Mouse (Mus musculus) hindbrain, embryonic 16.5 days (tissue): ENCODE measurements at regions not wholly inside any gene's neighbourhood (a gene's known extent, or its start where the extent isn't known, plus 50 kb on each side); places are given as distances from the start of the nearest gene placed in this dataset.
A peak's percentile ranks its signal among the peaks of the same experiment; 100 is the strongest.

ENCODE experiments used
- ATAC-seq: fragments of 200-750 bp; cut with Nextera tagmentation; 2 replicates; pipeline ENCODE4 v1.8.0; 2017; ENCODE audit warnings: moderate TSS enrichment, moderate library complexity
- H3K27ac ChIP-seq: fragments of 300-500 bp; sonication (generic); 2 replicates; pipeline ENCODE4 v1.5.1; 2014; ENCODE audit warnings: low read depth, mild to moderate bottlenecking, control low read depth, low read length, moderate library complexity
- H3K27me3 ChIP-seq: fragments of 300-500 bp; sonication (generic); replicated peaks from 2 replicates; pipeline ENCODE4 v1.6.1; 2014; ENCODE audit warnings: low read length; ENCODE audit not compliant: control insufficient read depth, insufficient read depth
- H3K36me3 ChIP-seq: fragments of 300-500 bp; sonication (generic); 2 replicates; pipeline ENCODE4 v1.6.1; 2014; ENCODE audit warnings: mild to moderate bottlenecking, low read length, moderate library complexity, mixed read lengths; ENCODE audit not compliant: control insufficient read depth, insufficient read depth
- H3K4me1 ChIP-seq: fragments of 300-500 bp; sonication (generic); 2 replicates; pipeline ENCODE4 v1.6.1; 2014; ENCODE audit warnings: low read depth, low read length; ENCODE audit not compliant: control insufficient read depth, insufficient read depth
- H3K4me2 ChIP-seq: fragments of 300-500 bp; sonication (generic); 2 replicates; pipeline ENCODE4 v1.6.1; 2014; ENCODE audit warnings: mild to moderate bottlenecking, low read length, control low read depth, moderate library complexity
- H3K4me3 ChIP-seq: fragments of 300-500 bp; sonication (generic); 2 replicates; pipeline ENCODE4 v1.5.1; 2014; ENCODE audit warnings: mild to moderate bottlenecking, low read length, control low read depth, moderate library complexity
- H3K9ac ChIP-seq: fragments of 300-500 bp; sonication (generic); 2 replicates; pipeline ENCODE4 v1.6.1; 2014; ENCODE audit warnings: low read depth, mild to moderate bottlenecking, control low read depth, low read length, moderate library complexity
- H3K9me3 ChIP-seq: fragments of 300-500 bp; sonication (generic); 2 replicates; pipeline ENCODE4 v1.6.1; 2014; ENCODE audit warnings: mild to moderate bottlenecking, low read length, moderate library complexity; ENCODE audit not compliant: control insufficient read depth
- WGBS: fragments of 180-500 bp; shearing (Covaris S2); extraction: QIAGEN DNeasy Blood & Tissue Kit; methylation state at CpG from one replicate; pipeline ENCODE4 v1.1.7; 2014; 5-methylcytosine and 5-hydroxymethylcytosine counted together

GRCm38 (mm10) chr5:125920965-125921364 lies 389.4 kb downstream of the Tmem132b start:
- no peak overlapping the region for H3K27ac ChIP-seq

GRCm38 (mm10) chr5:125925856-125926497 lies 394.4 kb downstream of the Tmem132b start:
- H3K27me3 ChIP-seq, result no peaks in the 10 kb centered on the region

More at GRCm38 (mm10) chr5:125920965-125921364, 389.4 kb downstream of the Tmem132b start:
- Histone ChIP-seq H3K4me1 (no peaks in the 10 kb centered on the region), H3K9ac (no peak overlapping the region), H3K9me3 (no peaks in the 10 kb centered on the region), H3K4me3 (no peak overlapping the region), H3K4me2 (no peak overlapping the region), H3K36me3 (no peaks in the 10 kb centered on the region), H3K27me3 (no peaks in the 10 kb centered on the region)
- 19% methylated on average over 11 of the region's 11 CpGs for WGBS
- ATAC-seq, result no peak

GRCm38 (mm10) chr5:125931502-125931901 lies 399.9 kb downstream of the Tmem132b start:
- no peak overlapping the region for H3K9ac ChIP-seq
- no peak for ATAC-seq
- no peaks in the 10 kb centered on the region for H3K4me1 ChIP-seq
- no peak overlapping the region for H3K27ac ChIP-seq
- H3K27me3 ChIP-seq, result no peaks in the 10 kb centered on the region
- H3K4me3 ChIP-seq, result no peak overlapping the region
- 45% methylated on average over 4 of the region's 4 CpGs for WGBS
- H3K36me3 ChIP-seq, result no peaks in the 10 kb centered on the region
- H3K9me3 ChIP-seq, result no peaks in the 10 kb centered on the region; the same call in 1 of the 2 replicates
- no peak overlapping the region for H3K4me2 ChIP-seq

More at GRCm38 (mm10) chr5:125925856-125926497, 394.4 kb downstream of the Tmem132b start:
- Histone ChIP-seq H3K4me2 (no peak overlapping the region), H3K27ac (no peak overlapping the region), H3K36me3 (no peaks in the 10 kb centered on the region), H3K9ac (no peak overlapping the region), H3K9me3 (no peaks in the 10 kb centered on the region), H3K4me1 (no peaks in the 10 kb centered on the region), H3K4me3 (no peak overlapping the region)
- WGBS, result 36% methylated on average over 7 of the region's 7 CpGs
- ATAC-seq, result peak; percentile 74

- Histone ChIP-seq H3K27me3 (no peaks in the 10 kb centered on the region), H3K4me1 (no peaks in the 10 kb centered on the region), H3K9ac (no peak overlapping the region), H3K27ac (no peak overlapping the region), H3K4me2 (no peak overlapping the region), H3K4me3 (no peak overlapping the region), H3K9me3 (peaks cover 3% of the 10 kb centered on the region; the same call in 1 of the 2 replicates), H3K36me3 (no peaks in the 10 kb centered on the region)
- no peak for ATAC-seq
- WGBS, result 93% methylated on average over 3 of the region's 3 CpGs
These were observed 407.8 kb downstream of the Tmem132b start for GRCm38 (mm10) chr5:125939416-125939815.

- no peak overlapping the region for H3K4me2 ChIP-seq
- H3K36me3 ChIP-seq, result no peaks in the 10 kb centered on the region
- WGBS, result 61% methylated on average over 4 of the region's 4 CpGs
- no peaks in the 10 kb centered on the region; the same call in 1 of the 2 replicates for H3K27me3 ChIP-seq
- H3K9ac ChIP-seq, result no peak overlapping the region
- no peaks in the 10 kb centered on the region for H3K4me1 ChIP-seq
- no peaks in the 10 kb centered on the region for H3K9me3 ChIP-seq
- no peak overlapping the region for H3K4me3 ChIP-seq
- ATAC-seq, result no peak
- H3K27ac ChIP-seq, result no peak overlapping the region
These were observed 415.2 kb downstream of the Tmem132b start for GRCm38 (mm10) chr5:125946729-125947128.

GRCm38 (mm10) chr5:125951641-125952040 lies 420.1 kb downstream of the Tmem132b start:
- H3K4me2 ChIP-seq, result no peak overlapping the region
- H3K4me1 ChIP-seq, result no peaks in the 10 kb centered on the region
- H3K27me3 ChIP-seq, result no peaks in the 10 kb centered on the region; the same call in 1 of the 2 replicates
- H3K9ac ChIP-seq, result no peak overlapping the region
- no peak overlapping the region for H3K27ac ChIP-seq
- H3K4me3 ChIP-seq, result no peak overlapping the region
- ATAC-seq, result no peak
- 43% methylated on average over 6 of the region's 6 CpGs for WGBS
- H3K9me3 ChIP-seq, result no peaks in the 10 kb centered on the region
- H3K36me3 ChIP-seq, result no peaks in the 10 kb centered on the region

GRCm38 (mm10) chr5:125964039-125964438 lies 432.5 kb downstream of the Tmem132b start:
- H3K27me3 ChIP-seq, result no peaks in the 10 kb centered on the region
- H3K4me1 ChIP-seq, result no peaks in the 10 kb centered on the region
- H3K9ac ChIP-seq, result no peak overlapping the region
- WGBS, result 76% methylated on average over 8 of the region's 8 CpGs
- no peak overlapping the region for H3K4me3 ChIP-seq
- H3K4me2 ChIP-seq, result no peak overlapping the region
- no peaks in the 10 kb centered on the region for H3K36me3 ChIP-seq
- no peak for ATAC-seq
- H3K27ac ChIP-seq, result no peak overlapping the region
- H3K9me3 ChIP-seq, result no peaks in the 10 kb centered on the region

GRCm38 (mm10) chr5:125968151-125968550 lies 436.6 kb downstream of the Tmem132b start:
- 78% methylated on average over 4 of the region's 4 CpGs for WGBS

GRCm38 (mm10) chr5:125974035-125974434 lies 442.5 kb downstream of the Tmem132b start:
- 85% methylated on average over 1 of the region's 1 CpGs for whole genome bisulfite sequencing
- H3K36me3 ChIP-seq, result no peaks in the 10 kb centered on the region
- no peak overlapping the region for H3K9ac ChIP-seq

More at GRCm38 (mm10) chr5:125968151-125968550, 436.6 kb downstream of the Tmem132b start:
- H3K36me3 ChIP-seq, result no peaks in the 10 kb centered on the region
- H3K4me3 ChIP-seq, result no peak overlapping the region
- no peaks in the 10 kb centered on the region for H3K27me3 ChIP-seq
- ATAC-seq, result no peak
- H3K4me1 ChIP-seq, result no peaks in the 10 kb centered on the region
- H3K27ac ChIP-seq, result no peak overlapping the region
- no peak overlapping the region for H3K4me2 ChIP-seq
- no peaks in the 10 kb centered on the region for H3K9me3 ChIP-seq
- no peak overlapping the region for H3K9ac ChIP-seq

More at GRCm38 (mm10) chr5:125974035-125974434, 442.5 kb downstream of the Tmem132b start:
- no peak overlapping the region for H3K4me2 ChIP-seq
- ATAC-seq, result no peak
- H3K27me3 ChIP-seq, result no peaks in the 10 kb centered on the region
- H3K9me3 ChIP-seq, result peaks cover 3% of the 10 kb centered on the region; the same call in 1 of the 2 replicates
- H3K27ac ChIP-seq, result no peak overlapping the region
- H3K4me3 ChIP-seq, result no peak overlapping the region
- H3K4me1 ChIP-seq, result no peaks in the 10 kb centered on the region
